Mouse (Mus musculus): ENCODE data around the gene Myo1b. TPM values are rescaled to one million over a fixed set of nuclear protein-coding genes. Genes with fewer than 3 reads are reported as not detected.

Myo1b gene
- polyA plus RNA-seq, 2 experiments = 53.5 to 107 TPM

GRCm38 (mm10) chr1:51753621-51754020 lies 162.2 kb downstream of the Myo1b start:
- no peak overlapping the region for H3K4me3 ChIP-seq (replicated peaks; ENCODE audit: low read length)
- ATAC-seq (ENCODE audit: low FRiP score, low read depth) = no peak
- H3K9ac ChIP-seq (ENCODE audit: low read depth, low read length, severe bottlenecking) = no peak overlapping the region
- H3K36me3 ChIP-seq (ENCODE audit: control insufficient read depth, insufficient read depth, low read length) = peaks cover 56% of the 10 kb centered on the region
- WGBS = 87% methylated on average over 6 of the region's 6 CpGs
- H3K27me3 ChIP-seq (ENCODE audit: control insufficient read depth, insufficient read depth, low read length) = no peaks in the 10 kb centered on the region
- H3K9me3 ChIP-seq (ENCODE audit: control insufficient read depth, low read length) = no peaks in the 10 kb centered on the region
- no peak overlapping the region for H3K4me2 ChIP-seq (replicated peaks; ENCODE audit: low read depth, low read length, severe bottlenecking)
- no peak for DNase-seq (ENCODE audit: low spot score)
- no peak overlapping the region for H3K27ac ChIP-seq (replicated peaks; ENCODE audit: low read depth, low read length)
- H3K4me1 ChIP-seq (ENCODE audit: control insufficient read depth, insufficient read depth, low read length) = no peaks in the 10 kb centered on the region
- TF ChIP-seq POLR2A (IDR thresholded peaks at IDR 0.05; ENCODE audit: borderline replicate concordance, extremely low read depth, insufficient read depth, insufficient read length) = no peak

GRCm38 (mm10) chr1:51751006-51751405 lies 164.9 kb downstream of the Myo1b start:
- H3K9me3 ChIP-seq (ENCODE audit: control insufficient read depth, low read length) = no peaks in the 10 kb centered on the region
- no peak overlapping the region for H3K4me3 ChIP-seq (replicated peaks; ENCODE audit: low read length)
- H3K9ac ChIP-seq (ENCODE audit: low read depth, low read length, severe bottlenecking) = no peak overlapping the region
- H3K27ac ChIP-seq (replicated peaks; ENCODE audit: low read depth, low read length) = no peak overlapping the region
- H3K27me3 ChIP-seq (ENCODE audit: control insufficient read depth, insufficient read depth, low read length) = no peaks in the 10 kb centered on the region
- no peak for TF ChIP-seq POLR2A (IDR thresholded peaks at IDR 0.05; ENCODE audit: borderline replicate concordance, extremely low read depth, insufficient read depth, insufficient read length)
- peaks cover 41% of the 10 kb centered on the region for H3K36me3 ChIP-seq (ENCODE audit: control insufficient read depth, insufficient read depth, low read length)
- ATAC-seq (ENCODE audit: low FRiP score, low read depth) (no peak), DNase-seq (ENCODE audit: low spot score) (no peak)
- H3K4me1 ChIP-seq (ENCODE audit: control insufficient read depth, insufficient read depth, low read length) = no peaks in the 10 kb centered on the region
- no peak overlapping the region for H3K4me2 ChIP-seq (replicated peaks; ENCODE audit: low read depth, low read length, severe bottlenecking)
- WGBS = 83% methylated on average over 10 of the region's 10 CpGs

- Histone ChIP-seq H3K4me2 (replicated peaks; ENCODE audit: low read depth, low read length, severe bottlenecking) (no peak overlapping the region), H3K9me3 (ENCODE audit: control insufficient read depth, low read length) (no peaks in the 10 kb centered on the region), H3K4me3 (replicated peaks; ENCODE audit: low read length) (no peak overlapping the region), H3K27ac (replicated peaks; ENCODE audit: low read depth, low read length) (no peak overlapping the region), H3K36me3 (ENCODE audit: control insufficient read depth, insufficient read depth, low read length) (peaks cover 17% of the 10 kb centered on the region), H3K9ac (ENCODE audit: low read depth, low read length, severe bottlenecking) (no peak overlapping the region), H3K4me1 (ENCODE audit: control insufficient read depth, insufficient read depth, low read length) (no peaks in the 10 kb centered on the region), H3K27me3 (ENCODE audit: control insufficient read depth, insufficient read depth, low read length) (no peaks in the 10 kb centered on the region)
- no peak for DNase-seq (ENCODE audit: low spot score)
- no peak for ATAC-seq (ENCODE audit: low FRiP score, low read depth)
- WGBS = 73% methylated on average over 2 of the region's 2 CpGs
- TF ChIP-seq POLR2A (IDR thresholded peaks at IDR 0.05; ENCODE audit: borderline replicate concordance, extremely low read depth, insufficient read depth, insufficient read length) = no peak
Measured at GRCm38 (mm10) chr1:51748306-51748705, 167.6 kb downstream of the Myo1b start.

GRCm38 (mm10) chr1:51747494-51747893 lies 168.4 kb downstream of the Myo1b start:
- Histone ChIP-seq H3K4me1 (ENCODE audit: control insufficient read depth, insufficient read depth, low read length) (no peaks in the 10 kb centered on the region), H3K27me3 (ENCODE audit: control insufficient read depth, insufficient read depth, low read length) (no peaks in the 10 kb centered on the region), H3K9me3 (ENCODE audit: control insufficient read depth, low read length) (no peaks in the 10 kb centered on the region), H3K9ac (ENCODE audit: low read depth, low read length, severe bottlenecking) (no peak overlapping the region), H3K4me3 (replicated peaks; ENCODE audit: low read length) (no peak overlapping the region), H3K27ac (replicated peaks; ENCODE audit: low read depth, low read length) (no peak overlapping the region), H3K36me3 (ENCODE audit: control insufficient read depth, insufficient read depth, low read length) (peaks cover 13% of the 10 kb centered on the region), H3K4me2 (replicated peaks; ENCODE audit: low read depth, low read length, severe bottlenecking) (no peak overlapping the region)
- ATAC-seq (ENCODE audit: low FRiP score, low read depth) (no peak; the same call in 1 of the 2 replicates), DNase-seq (ENCODE audit: low spot score) (peak; percentile 13)
- 27% methylated on average over 12 of the region's 12 CpGs for WGBS
- TF ChIP-seq POLR2A (IDR thresholded peaks at IDR 0.05; ENCODE audit: borderline replicate concordance, extremely low read depth, insufficient read depth, insufficient read length) = no peak

GRCm38 (mm10) chr1:51746711-51747240 lies 169.1 kb downstream of the Myo1b start:
- H3K27me3 ChIP-seq (ENCODE audit: control insufficient read depth, insufficient read depth, low read length) = no peaks in the 10 kb centered on the region
- H3K36me3 ChIP-seq (ENCODE audit: control insufficient read depth, insufficient read depth, low read length) = peaks cover 7% of the 10 kb centered on the region
- no peaks in the 10 kb centered on the region for H3K4me1 ChIP-seq (ENCODE audit: control insufficient read depth, insufficient read depth, low read length)
- no peak overlapping the region for H3K4me3 ChIP-seq (replicated peaks; ENCODE audit: low read length)
- no peak for ATAC-seq (ENCODE audit: low FRiP score, low read depth)
- H3K9ac ChIP-seq (ENCODE audit: low read depth, low read length, severe bottlenecking) = no peak overlapping the region
- no peak overlapping the region for H3K27ac ChIP-seq (replicated peaks; ENCODE audit: low read depth, low read length)
- H3K9me3 ChIP-seq (ENCODE audit: control insufficient read depth, low read length) = no peaks in the 10 kb centered on the region
- no peak for DNase-seq (ENCODE audit: low spot score)
- TF ChIP-seq POLR2A (IDR thresholded peaks at IDR 0.05; ENCODE audit: borderline replicate concordance, extremely low read depth, insufficient read depth, insufficient read length) = no peak
- WGBS = 89% methylated on average over 15 of the region's 15 CpGs
- H3K4me2 ChIP-seq (replicated peaks; ENCODE audit: low read depth, low read length, severe bottlenecking) = no peak overlapping the region

All from limb, embryonic 14.5 days (tissue).